Mouse (Mus musculus) Patski (cell line): ENCODE measurements around the gene Egflam. TPM values are rescaled to one million over a fixed set of nuclear protein-coding genes. Genes with fewer than 3 reads are reported as not detected.

Experiments used
- ATAC-seq: fragments of 100-300 bp; one replicate; pipeline ENCODE4 v1.8.0; 2021
- CTCF ChIA-PET: fragments of 350-600 bp; sonication (Branson Sonifier 250); formaldehyde crosslinking; loops from one replicate; lab custom pipeline; 2022; ENCODE audit warnings: inconsistent platforms; lab: Charles Lee
- POLR2A ChIA-PET: fragments of 350-600 bp; sonication (Branson Sonifier 250); formaldehyde crosslinking; loops from one replicate; lab custom pipeline; 2022; ENCODE audit warnings: antibody characterized with exemption, inconsistent platforms; lab: Charles Lee
- DNase-seq: peaks from one replicate; pipeline ENCODE4 v3.0.0-alpha.2; 2011; ENCODE audit warnings: low read depth, low spot score
- H3K27me3 ChIP-seq: fragments of 371-371 bp; one replicate; pipeline ENCODE4 v1.5.1; 2021
- CTCF ChIP-seq: fragments of 100-300 bp; IDR thresholded peaks from one replicate; pipeline ENCODE4 v1.5.1; 2021
- in situ Hi-C: fragments of 300-500 bp; cut with MboI; formaldehyde crosslinking; loops from 3 replicates; pipeline ENCODE4 v1.11.1; 2018; ENCODE audit warnings: low pct_unique_long_range_greater_than_20kb, mixed read lengths
- polyA plus RNA-seq: library from polyadenylated mRNA; unstranded; gene quantifications from one replicate; pipeline ENCODE4 v1.2.3, GENCODE M21; 2021

Gene Egflam
- polyA plus RNA-seq, 1 experiment from 2014 or later = 0.06 TPM

GRCm38 (mm10) chr15:7251042-7251441 lies 147.2 kb downstream of the Egflam start:
- ChIA-PET CTCF (interaction anchor here (1.3 kb wide), 1 partner anchor 12 kb away, joined by 4 read pairs; no protein-coding TSS in a partner anchor), POLR2A (no interaction called here)
- in situ Hi-C loops = no loop called here
- DNase-seq (no peak), ATAC-seq (no peak)
- no peak for TF ChIP-seq CTCF
- H3K27me3 ChIP-seq = peaks cover 16% of the 10 kb centered on the region

DNA sequence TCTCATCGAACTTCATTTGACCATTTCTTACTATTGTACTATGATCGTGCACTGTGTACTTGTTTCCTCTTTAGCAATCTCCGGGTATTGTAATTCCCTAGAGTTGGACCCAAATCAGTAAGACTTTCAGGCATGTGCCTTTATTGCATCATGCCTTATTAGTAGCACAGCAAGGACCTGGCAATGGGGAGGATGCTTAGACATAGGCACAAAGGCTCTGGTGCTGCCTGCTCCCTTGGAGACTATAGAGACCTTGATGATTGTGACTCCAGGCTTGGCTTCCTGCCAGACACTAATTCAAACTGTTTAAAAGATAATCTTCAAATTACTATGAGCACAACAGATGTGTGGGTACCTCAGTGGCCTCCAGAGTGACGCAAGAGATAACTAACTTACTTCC lies 149.0 kb downstream of the Egflam start:
- CTCF ChIA-PET = no interaction called here
- ATAC-seq = no peak

DNA sequence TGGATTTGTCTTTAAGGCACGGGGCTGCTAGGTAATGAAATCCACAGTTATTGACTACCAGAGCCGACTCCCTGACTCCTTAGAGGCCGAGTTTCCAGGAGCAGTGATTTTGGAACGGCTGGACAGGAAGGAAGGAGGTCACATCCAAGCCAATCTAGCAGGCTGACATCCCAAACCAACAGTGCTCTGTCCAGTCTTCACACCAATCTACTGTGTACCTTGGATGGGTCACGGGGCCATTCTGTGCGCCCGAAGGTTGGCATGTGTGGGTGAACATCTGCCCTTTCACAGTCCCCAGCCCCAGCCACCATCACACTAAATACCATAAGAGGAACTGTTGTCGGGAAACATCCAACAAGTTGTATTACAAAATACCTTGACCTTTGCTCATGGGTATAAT lies 150.9 kb downstream of the Egflam start:
- DNase-seq (no peak), ATAC-seq (no peak)
- TF ChIP-seq CTCF = no peak
- ChIA-PET POLR2A (no interaction called here), CTCF (no interaction called here)
- in situ Hi-C loops = no loop called here
- H3K27me3 ChIP-seq = peaks cover 19% of the 10 kb centered on the region

More for the DNA sequence above, 149.0 kb downstream of the Egflam start:
- peaks cover 19% of the 10 kb centered on the region for H3K27me3 ChIP-seq
- DNase-seq = no peak
- TF ChIP-seq CTCF = no peak
- in situ Hi-C loops = no loop called here
- POLR2A ChIA-PET = no interaction called here

GRCm38 (mm10) chr15:7242161-7242850 lies 155.9 kb downstream of the Egflam start:
- no peak for ATAC-seq
- no peak for TF ChIP-seq CTCF
- ChIA-PET POLR2A (no interaction called here), CTCF (no interaction called here)
- in situ Hi-C loops = no loop called here
- DNase-seq = no peak
- H3K27me3 ChIP-seq = peaks cover 9% of the 10 kb centered on the region

GRCm38 (mm10) chr15:7240950-7241349 lies 157.2 kb downstream of the Egflam start:
- no peak for TF ChIP-seq CTCF
- ChIA-PET POLR2A (no interaction called here), CTCF (no interaction called here)
- peaks cover 9% of the 10 kb centered on the region for H3K27me3 ChIP-seq
- DNase-seq (no peak), ATAC-seq (no peak)
- in situ Hi-C loops = no loop called here

DNA sequence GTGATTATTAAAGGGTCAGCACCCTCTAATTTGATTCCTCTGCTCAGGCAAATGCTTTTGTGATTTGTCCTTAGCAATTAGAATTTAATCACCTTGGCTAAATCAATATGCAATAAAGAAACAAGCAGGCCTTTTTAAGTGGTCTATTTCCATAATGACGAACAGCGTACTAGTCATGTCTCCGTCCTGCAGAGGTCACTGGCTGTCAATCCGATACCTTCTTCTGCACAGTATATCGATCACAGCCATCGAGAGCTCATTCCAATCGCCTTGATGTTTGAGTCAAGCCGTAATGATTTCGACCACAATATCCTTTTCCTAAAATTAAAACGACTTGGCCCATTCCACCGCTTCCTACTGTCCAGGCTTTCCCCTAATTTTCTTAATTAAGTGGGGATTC lies 158.3 kb downstream of the Egflam start:
- no peak for DNase-seq
- peaks cover 4% of the 10 kb centered on the region for H3K27me3 ChIP-seq
- in situ Hi-C loops = no loop called here
- POLR2A ChIA-PET = no interaction called here
- CTCF ChIA-PET = no interaction called here
- TF ChIP-seq CTCF = no peak
- no peak for ATAC-seq

- ChIA-PET POLR2A (no interaction called here), CTCF (interaction anchor here (1.3 kb wide), 1 partner anchor 324 kb away, joined by 3 read pairs; no protein-coding TSS in a partner anchor)
- peaks cover 6% of the 10 kb centered on the region for H3K27me3 ChIP-seq
- in situ Hi-C loops = loop anchor here (5.0 kb wide), 1 partner anchor 209 kb away; no protein-coding TSS in a partner anchor
- no peak for TF ChIP-seq CTCF
- DNase-seq (no peak), ATAC-seq (no peak)
These were observed 164.7 kb downstream of the Egflam start for GRCm38 (mm10) chr15:7233393-7234090.

GRCm38 (mm10) chr15:7226225-7226624 lies 172.0 kb downstream of the Egflam start:
- TF ChIP-seq CTCF = peak; percentile 97
- POLR2A ChIA-PET = interaction anchor here (1.1 kb wide), 2 partner anchors 28 to 320 kb away, joined by 3 read pairs; no protein-coding TSS in a partner anchor
- H3K27me3 ChIP-seq = no peaks in the 10 kb centered on the region
- in situ Hi-C loops = no loop called here
- CTCF ChIA-PET = interaction anchor here (0.8 to 2.1 kb wide), 14 partner anchors 9 to 386 kb away, joined by 3 to 11 read pairs (median 5); no protein-coding TSS in a partner anchor
- DNase-seq (no peak), ATAC-seq (peak; percentile 93)

- DNase-seq (no peak), ATAC-seq (no peak)
- ChIA-PET POLR2A (no interaction called here), CTCF (interaction anchor here (1.4 to 1.7 kb wide), 2 partner anchors 40 to 314 kb away, joined by 3 read pairs; no protein-coding TSS in a partner anchor)
- no peaks in the 10 kb centered on the region for H3K27me3 ChIP-seq
- no peak for TF ChIP-seq CTCF
- in situ Hi-C loops = loop anchor here (5.0 kb wide), 1 partner anchor 317 kb away; no protein-coding TSS in a partner anchor
These were observed 173.9 kb downstream of the Egflam start for GRCm38 (mm10) chr15:7224151-7224775.

DNA sequence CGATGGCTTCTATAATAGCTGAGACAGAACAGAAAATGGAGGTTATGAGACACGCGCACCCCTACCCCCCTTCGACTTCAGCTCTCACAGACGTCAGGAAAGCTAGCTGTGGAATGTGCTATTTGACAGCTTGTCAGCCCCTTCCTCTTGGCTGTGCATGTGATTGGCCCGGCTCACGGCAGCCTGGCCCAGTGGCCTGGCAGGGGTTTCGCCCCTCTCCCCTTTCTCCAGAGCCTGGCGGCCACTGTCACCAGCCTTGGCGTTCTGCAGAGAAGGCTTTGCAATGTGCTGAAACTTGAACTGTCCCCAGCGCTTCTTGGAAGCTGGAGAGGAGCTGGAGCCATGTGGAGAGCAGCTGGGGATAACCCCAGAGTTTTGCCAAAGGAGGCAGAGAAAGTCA lies 175.4 kb downstream of the Egflam start:
- ATAC-seq = no peak

More for the DNA sequence above, 175.4 kb downstream of the Egflam start:
- no peak for DNase-seq
- ChIA-PET POLR2A (no interaction called here), CTCF (interaction anchor here (0.8 to 1.1 kb wide), 2 partner anchors 41 to 314 kb away, joined by 3 read pairs; no protein-coding TSS in a partner anchor)
- no peaks in the 10 kb centered on the region for H3K27me3 ChIP-seq
- TF ChIP-seq CTCF = no peak
- in situ Hi-C loops = loop anchor here (5.0 kb wide), 1 partner anchor 316 kb away; no protein-coding TSS in a partner anchor
